12 mouse cellular contexts compared by ENCODE assay signal in genomic region chr15:93003233-93003632, GRCm38 (mm10).
DNase-seq lines count a peak whose midpoint lies in the region; ATAC-seq and TF ChIP-seq lines count a peak whose summit lies in the region.
"Had no signal": no experiment of that assay in that cellular context is flagged by ENCODE, and none has a peak within 500 bp of the region (broad histone marks: within the 10 kb centered on the region; RNA-seq: fewer than 3 reads in every experiment).

No protein-coding gene starts in this region.

- ATAC-seq in limb, embryonic 14.5 days (ENCODE audit: low FRiP score, low read depth), result no peak
- ATAC-seq in megakaryocyte-erythroid progenitor cell, adult 5-6 weeks (replicated peaks; ENCODE audit: low FRiP score, low TSS enrichment, poor library complexity, severe bottlenecking), result 0 out of 2 replicates have a peak, but pooled peaks have one; percentile 47

- TF ChIP-seq EP300 in heart, adult 2 months (IDR thresholded peaks at IDR 0.05; ENCODE audit: insufficient read depth, low read depth, low read length), result no peak

- 83% methylated on average over 3 of the region's 3 CpGs for WGBS in heart, adult 2 months
- WGBS in limb, embryonic 14.5 days, result 69% methylated on average over 3 of the region's 3 CpGs
- 80% methylated on average over 3 of the region's 3 CpGs for WGBS in limb, embryonic 10.5 days

- intact Hi-C loops in heart, adult 2 months (cut with DNase I), result no loop called here

- TF ChIP-seq CTCF in heart, adult 2 months (IDR thresholded peaks at IDR 0.05), result peak; percentile 48

- no peak overlapping the region for H3K9ac ChIP-seq in heart, adult 2 months (ENCODE audit: low read depth, low read length)
- no peak overlapping the region for H3K9ac ChIP-seq in limb, embryonic 14.5 days (ENCODE audit: low read depth, low read length, severe bottlenecking)
- H3K9ac ChIP-seq: forebrain, embryonic 13.5 days had no signal

- H3K4me3 ChIP-seq in heart, adult 2 months, result no peak overlapping the region
- no peak overlapping the region for H3K4me3 ChIP-seq in limb, embryonic 14.5 days (replicated peaks; ENCODE audit: low read length)
- no peak overlapping the region for H3K4me3 ChIP-seq in limb, embryonic 10.5 days
- H3K4me3 ChIP-seq: forebrain, embryonic 13.5 days had no signal

- H3K4me1 ChIP-seq in heart, adult 2 months (ENCODE audit: control insufficient read depth, insufficient read depth, low read length), result no peaks in the 10 kb centered on the region
- H3K4me1 ChIP-seq in limb, embryonic 14.5 days (ENCODE audit: control insufficient read depth, insufficient read depth, low read length), result peaks cover 5% of the 10 kb centered on the region; the same call in 1 of the 2 replicates
- peaks cover 37% of the 10 kb centered on the region for H3K4me1 ChIP-seq in limb, embryonic 10.5 days

- H3K4me2 ChIP-seq in limb, embryonic 14.5 days (replicated peaks; ENCODE audit: low read depth, low read length, severe bottlenecking), result no peak overlapping the region
- H3K4me2 ChIP-seq: forebrain, embryonic 13.5 days had no signal

- no peak overlapping the region for H3K27ac ChIP-seq in heart, adult 2 months
- no peak overlapping the region for H3K27ac ChIP-seq in limb, embryonic 14.5 days (replicated peaks; ENCODE audit: low read depth, low read length)
- no peak overlapping the region for H3K27ac ChIP-seq in limb, embryonic 10.5 days
- H3K27ac ChIP-seq: forebrain, embryonic 13.5 days had no signal

- H3K36me3 ChIP-seq in heart, adult 2 months (ENCODE audit: control insufficient read depth, insufficient read depth, low read length), result no peaks in the 10 kb centered on the region
- no peaks in the 10 kb centered on the region for H3K36me3 ChIP-seq in limb, embryonic 14.5 days (ENCODE audit: control insufficient read depth, insufficient read depth, low read length)
- H3K36me3 ChIP-seq in limb, embryonic 10.5 days, result no peaks in the 10 kb centered on the region

- no peak for DNase-seq in heart, adult 2 months
- no peak for DNase-seq in heart, adult 8-10 months (ENCODE audit: low spot score)
- DNase-seq in limb, embryonic 14.5 days (ENCODE audit: low spot score), result peak; percentile 23
- no peak for DNase-seq in limb, embryonic 10.5 days (ENCODE audit: low spot score)
- peak; percentile 74 for DNase-seq in R1 (ENCODE audit: low read depth, low spot score)
- no peak for DNase-seq in spleen, postnatal 10 days (ENCODE audit: low spot score in 2 of 2)
- DNase-seq: cerebellum, postnatal 10 days; kidney, postnatal 14 days; lung, adult 2 months; thymus, adult 18-20 months had no signal

- H3K9me3 ChIP-seq in limb, embryonic 14.5 days (ENCODE audit: control insufficient read depth, low read length), result no peaks in the 10 kb centered on the region
- no peaks in the 10 kb centered on the region for H3K9me3 ChIP-seq in limb, embryonic 10.5 days (replicated peaks)
- H3K9me3 ChIP-seq: forebrain, embryonic 13.5 days had no signal

- H3K27me3 ChIP-seq in heart, adult 2 months (ENCODE audit: control insufficient read depth, insufficient read depth, low read length), result no peaks in the 10 kb centered on the region
- no peaks in the 10 kb centered on the region for H3K27me3 ChIP-seq in limb, embryonic 14.5 days (ENCODE audit: control insufficient read depth, insufficient read depth, low read length)
- H3K27me3 ChIP-seq in limb, embryonic 10.5 days (ENCODE audit: low read depth, poor library complexity, severe bottlenecking), result no peaks in the 10 kb centered on the region
- H3K27me3 ChIP-seq: forebrain, embryonic 13.5 days had no signal

- no peak for TF ChIP-seq POLR2A in heart, adult 2 months (IDR thresholded peaks at IDR 0.05; ENCODE audit: insufficient read depth, low read depth, low read length)
- no peak for TF ChIP-seq POLR2A in limb, embryonic 14.5 days (IDR thresholded peaks at IDR 0.05; ENCODE audit: borderline replicate concordance, extremely low read depth, insufficient read depth, insufficient read length)

- no peaks in the 10 kb centered on the region for H3K79me2 ChIP-seq in heart, adult 2 months (replicated peaks; ENCODE audit: control insufficient read depth, insufficient read depth, low read length)

Comparison
In these comparisons a context has a peak if more than half of its experiments do, and no peak if none do; other contexts are left out.
1. DNase-seq: peak in limb, embryonic 14.5 days (single experiment) and R1 (single experiment); none in heart, adult 2 months (0 of 2), heart, adult 8-10 months (single experiment), limb, embryonic 10.5 days (single experiment) and spleen, postnatal 10 days (0 of 2).